Mouse (Mus musculus) thymus, postnatal 14 days (tissue): Measurements from ENCODE around the gene Baat.
"Not testable (repeated sequence)": the region's sequence is repeated elsewhere in the genome, so short reads cannot be mapped to it uniquely, and the experiment has no call there.

Experiments used
- DNase-seq: peaks from one replicate; pipeline ENCODE4 v3.0.0; 2021

Baat gene

DNA sequence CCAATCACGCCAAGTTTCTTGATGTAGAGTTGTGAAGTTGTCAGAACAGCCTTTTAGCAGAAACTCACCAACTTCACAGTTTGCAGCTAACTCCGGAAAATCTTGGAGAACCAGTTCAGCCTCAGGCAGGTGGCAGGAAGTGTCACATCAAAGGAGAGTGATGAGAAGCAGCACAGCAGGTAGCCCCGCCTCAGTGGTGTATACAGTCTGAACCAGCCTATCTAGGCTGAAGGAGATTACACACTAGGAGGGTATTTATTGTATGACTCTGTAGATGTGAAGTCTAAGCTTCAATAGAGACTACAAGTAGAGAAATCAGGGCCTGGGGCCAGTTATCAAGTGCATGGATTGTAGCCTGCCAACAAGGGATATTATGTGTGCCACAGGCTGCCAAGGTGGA lies 25.5 kb downstream of the Baat start:
- DNase-seq: peak; percentile 59

DNA sequence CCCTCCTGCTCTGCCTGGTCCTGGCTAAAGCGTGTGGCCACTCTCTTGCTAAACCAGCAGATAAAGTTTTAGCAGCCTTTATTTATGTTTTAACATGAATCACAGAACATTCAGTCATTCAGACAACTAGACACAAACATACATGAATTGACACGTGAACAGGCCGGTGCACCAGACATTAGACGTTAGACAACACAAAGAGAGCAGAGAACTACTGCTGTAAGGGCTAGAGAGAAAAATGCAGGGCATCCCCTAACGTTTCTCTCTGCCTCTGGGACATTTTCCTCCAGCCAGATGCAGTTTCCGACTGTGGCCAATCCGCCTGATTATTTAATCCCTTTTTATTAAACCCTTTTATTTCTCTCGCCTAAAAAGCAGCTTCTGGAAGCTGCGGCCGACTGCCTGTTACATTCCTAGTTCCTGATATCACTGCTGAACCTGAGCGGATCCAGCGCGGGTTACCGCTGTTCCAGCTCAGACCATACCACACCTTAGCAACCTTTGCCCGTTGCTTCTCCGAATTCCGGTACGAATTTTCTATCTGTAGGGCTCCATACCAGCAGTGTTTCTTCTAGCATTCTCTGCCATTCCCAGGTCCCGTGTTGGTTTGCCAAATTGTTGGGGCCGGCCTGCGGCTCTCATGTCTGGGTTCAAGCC lies 26.1 kb downstream of the Baat start:
- DNase-seq: no peak

DNA sequence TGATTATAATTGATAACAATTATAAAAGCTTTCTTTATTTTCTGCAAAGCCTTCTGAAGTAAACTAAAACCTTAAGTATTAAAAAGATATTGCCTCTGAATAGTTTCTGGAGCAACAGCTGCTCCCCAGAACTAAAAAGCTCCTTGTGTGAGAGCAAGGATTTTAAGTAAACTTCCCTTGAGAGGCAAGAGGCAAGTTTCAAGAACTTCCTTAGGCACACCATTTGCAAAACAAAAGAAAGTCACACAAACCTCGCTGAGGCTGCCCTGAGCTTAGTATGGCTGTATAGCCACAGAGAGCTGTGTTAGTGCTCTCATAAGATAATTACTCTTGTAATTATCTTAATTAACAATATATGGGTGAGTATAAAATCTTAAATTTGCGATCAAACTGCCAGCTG lies 27.3 kb downstream of the Baat start:
- DNase-seq: not testable (repeated sequence)

DNA sequence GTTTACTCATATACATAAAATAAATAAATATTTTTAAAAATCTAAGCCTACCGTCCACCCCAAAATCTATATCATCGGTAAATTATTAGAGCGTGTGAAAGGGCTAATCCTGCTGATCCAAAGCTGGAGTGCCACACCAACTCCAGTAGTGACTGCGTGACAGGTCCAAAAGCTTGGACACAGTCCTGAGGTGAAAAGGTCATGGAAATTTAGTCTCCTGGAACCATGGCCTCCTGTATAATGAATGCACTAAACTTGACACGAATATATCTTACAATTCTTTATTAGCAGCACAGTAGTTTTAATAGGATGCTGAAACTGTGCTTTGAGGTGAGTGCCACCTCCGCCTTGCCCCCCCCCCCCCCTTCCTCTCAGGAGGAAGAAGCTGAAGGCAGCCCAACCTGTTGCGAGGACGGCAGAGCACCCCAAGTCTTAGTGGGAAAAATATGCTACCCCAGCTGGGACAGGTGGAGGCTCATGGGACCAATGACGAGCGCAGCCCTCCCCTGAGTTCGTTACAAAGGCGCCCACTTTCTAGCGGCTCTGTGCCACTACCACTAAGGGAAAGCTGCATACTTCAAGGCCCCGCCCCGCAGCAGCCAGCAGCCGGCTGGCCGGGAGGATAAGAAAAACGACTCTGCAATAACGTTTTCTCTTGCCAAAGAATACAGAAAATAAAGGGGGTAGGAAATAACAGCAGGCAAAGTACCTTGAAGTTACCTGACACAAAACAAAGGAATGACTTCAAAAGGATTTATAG lies 28.1 kb downstream of the Baat start:
- peak; percentile 66 for DNase-seq

DNA sequence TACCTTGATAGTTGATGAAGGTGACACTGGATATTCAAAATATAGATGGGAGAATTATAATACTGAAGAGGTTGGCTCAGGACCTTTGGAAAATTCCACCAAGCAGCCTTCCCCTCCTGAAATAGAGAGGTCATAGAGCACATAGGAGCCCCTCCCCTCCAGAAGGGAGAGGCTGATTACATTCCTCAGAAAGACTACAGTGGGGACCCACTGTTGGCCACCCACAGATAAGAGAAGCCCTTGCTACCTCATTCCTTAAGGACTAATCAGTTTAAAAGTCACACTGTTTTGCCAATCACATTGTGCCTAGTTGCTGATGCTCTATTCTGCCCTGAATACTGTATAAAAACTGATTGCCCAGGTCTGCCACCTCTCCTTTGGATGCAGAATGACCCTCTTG lies 31.8 kb downstream of the Baat start:
- no peak for DNase-seq

DNA sequence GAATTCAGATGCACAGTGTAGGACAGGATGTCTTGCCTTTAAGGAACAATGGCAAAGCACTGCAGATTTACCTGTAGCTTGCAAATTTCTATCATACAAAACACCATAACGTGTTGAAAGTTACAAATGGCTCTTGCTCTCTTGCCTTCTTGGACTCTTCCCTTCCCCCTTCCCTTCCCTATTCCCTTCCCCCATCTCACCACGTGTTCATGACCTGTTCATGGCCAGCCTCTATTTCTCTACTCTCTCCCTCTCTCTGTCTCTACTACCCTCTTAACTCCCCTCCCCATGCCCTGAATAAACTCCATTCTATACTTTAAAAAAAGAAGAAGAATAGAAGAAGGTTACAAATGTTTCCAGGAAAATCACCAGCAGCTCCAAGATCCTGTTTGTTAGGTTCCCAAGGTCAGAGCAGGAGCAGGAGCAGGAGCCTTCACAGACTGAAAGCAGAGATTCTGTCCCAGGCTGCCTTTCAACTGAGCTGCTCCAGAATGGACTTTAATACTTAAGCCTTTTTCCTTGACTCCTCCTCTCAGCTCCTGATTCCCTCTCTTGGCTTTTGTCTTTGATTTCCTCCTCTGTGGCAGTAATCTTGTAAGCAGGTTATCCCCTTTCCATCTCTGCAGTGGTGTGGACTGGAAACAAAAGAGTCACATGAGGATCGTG lies 32.8 kb downstream of the Baat start, which contains the start of gene Acnat1:
Gene Acnat1, minus strand, starts transcription at position 478 of the 666 bp plus-strand sequence.
- DNase-seq: no peak

DNA sequence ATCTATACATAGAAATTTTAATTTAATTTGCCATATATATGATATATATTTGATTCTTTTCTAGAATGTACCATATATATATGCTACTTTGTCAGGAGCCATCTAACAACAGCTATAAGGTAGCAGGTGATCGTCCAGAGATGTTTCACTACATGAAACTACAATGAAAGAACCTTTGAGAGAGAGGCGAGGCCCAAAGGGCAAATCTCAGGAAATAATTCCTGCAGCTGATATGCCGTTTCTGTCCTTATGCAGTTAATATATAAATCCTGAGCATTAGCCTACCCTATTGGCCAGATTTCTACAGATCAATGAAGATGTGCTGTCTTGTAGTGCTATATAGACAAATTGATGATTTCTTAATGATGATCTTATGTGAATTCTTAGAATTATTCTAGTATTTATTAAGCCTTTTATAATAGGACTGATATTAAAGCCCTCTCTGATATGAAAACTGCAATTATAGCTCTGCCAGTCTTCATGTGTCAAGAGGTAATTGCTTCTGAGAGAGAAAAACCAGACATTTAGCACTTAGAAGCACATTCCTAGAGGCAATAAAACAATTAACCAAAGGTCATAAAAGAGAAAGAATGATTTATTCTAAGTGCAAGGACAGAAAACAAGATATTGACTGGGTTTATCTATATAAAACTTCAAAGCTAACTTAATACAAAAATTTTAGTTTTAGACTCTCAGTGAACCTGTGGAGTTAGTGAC lies 36.8 kb downstream of the Baat start:
- no peak for DNase-seq

DNA sequence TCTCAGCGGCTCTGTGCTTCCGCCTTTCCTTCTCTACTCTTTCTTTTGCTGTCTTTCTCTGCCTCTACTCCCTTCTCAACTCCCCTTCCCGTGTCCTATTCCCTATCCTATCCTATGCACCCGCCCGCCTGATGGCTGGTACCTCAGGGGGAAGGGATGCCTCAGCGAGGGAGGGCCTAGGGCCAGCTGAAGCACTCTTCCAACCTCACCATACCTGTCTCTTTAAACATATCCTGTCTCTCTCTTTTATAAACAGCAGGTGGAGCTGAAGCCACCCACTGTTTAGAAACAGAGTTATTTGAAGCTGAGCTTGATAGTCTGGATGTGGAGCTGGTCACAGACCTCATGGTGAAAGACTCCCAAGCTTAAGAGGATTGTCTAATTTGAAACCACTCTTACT lies 39.0 kb downstream of the Baat start:
- no peak for DNase-seq

DNA sequence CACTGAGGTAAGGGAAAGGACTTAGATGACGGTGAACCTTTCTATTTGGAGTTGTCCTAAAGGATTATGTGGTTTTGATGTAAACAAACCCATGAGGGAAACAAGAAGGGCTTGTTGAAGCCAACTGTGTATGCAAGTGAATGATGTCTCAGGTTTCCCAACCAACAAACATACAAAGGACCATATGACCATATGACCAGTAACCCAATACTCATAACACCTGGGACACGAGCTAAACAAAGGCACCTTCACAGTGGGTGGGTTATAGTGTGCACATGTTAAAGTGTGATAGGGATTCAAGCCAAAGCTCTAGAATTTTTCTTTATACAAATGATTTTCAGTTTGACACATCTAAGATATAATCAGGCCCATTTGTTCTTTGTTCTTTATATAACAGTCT lies 50.2 kb downstream of the Baat start:
- DNase-seq: no peak

DNA sequence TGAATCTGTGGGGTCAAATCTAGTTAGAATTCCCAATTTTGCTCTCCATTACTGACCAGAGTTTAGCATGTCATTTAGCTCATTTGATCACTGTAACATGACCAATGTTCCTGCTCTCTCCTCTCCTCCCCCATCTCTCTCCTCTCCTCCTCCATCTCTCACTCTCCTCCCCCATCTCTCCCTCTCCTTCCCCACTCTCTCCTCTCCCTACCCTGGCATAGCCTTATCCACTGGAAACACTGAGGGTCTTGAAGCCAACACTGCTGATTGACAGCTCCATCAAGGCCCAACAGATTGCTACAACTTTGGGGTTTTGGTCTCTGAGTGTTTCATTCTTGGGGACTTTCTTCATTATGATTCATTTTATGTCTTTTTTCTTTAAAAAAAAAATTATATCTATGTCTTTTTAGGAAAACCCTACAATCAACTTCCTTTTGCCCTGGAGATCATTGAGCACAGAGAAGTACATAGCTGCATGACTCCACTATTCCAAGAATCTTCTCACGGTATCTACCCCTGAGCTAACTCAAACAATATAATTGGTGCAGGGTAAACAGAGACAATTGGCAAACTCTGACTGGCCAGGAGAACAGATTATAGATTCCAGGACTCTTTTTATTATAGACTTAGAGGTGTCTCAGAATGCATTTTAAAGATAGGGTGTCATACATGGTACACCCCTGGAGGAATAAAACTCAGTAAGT lies 54.4 kb downstream of the Baat start:
- DNase-seq: no peak

DNA sequence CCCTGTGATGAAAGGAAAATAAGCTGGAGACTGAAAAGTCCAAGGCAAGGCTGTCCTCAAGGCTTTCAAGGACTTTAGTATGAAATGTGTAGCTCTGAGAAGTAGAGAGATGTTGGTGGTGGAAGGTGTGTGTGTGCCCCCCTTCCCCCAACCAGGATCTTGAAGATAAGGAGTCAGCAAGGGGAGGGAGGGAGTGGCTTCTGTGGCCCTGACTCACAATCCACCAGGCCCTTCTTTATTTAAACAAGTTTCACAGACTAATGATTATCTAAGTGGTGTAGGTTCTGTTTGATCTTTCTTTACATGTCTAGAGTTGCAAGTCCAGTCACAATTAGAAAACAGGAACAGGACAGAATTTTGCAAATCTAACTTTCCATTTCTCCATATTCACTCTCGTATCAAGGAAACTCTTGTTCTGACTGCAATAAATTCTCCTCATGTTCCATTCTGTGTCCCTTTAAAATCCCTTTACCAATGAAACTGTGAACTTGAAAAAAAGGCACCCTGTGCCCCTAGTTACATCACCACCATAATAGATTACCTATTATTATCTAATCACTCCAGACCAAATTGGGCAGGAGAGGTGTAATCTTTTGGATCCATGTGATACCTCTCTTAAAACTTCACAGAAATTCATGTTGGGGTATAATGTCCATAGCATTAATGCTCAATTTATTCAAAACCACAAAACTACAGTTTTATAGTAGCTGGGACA lies 55.1 kb downstream of the Baat start:
- not testable (repeated sequence) for DNase-seq
